Mouse (Mus musculus) cerebellum, adult 2 months (tissue): ENCODE data around the gene Duoxa1. TPM values are rescaled to one million over a fixed set of nuclear protein-coding genes. Genes with fewer than 3 reads are reported as not detected.

Experiments
- DNase-seq, 2 experiments: peaks; one replicate each; pipeline ENCODE4 v3.0.0; 2021
- H3K27ac ChIP-seq: fragments of 200-500 bp; 2 replicates; pipeline ENCODE4 v1.5.1; 2012; ENCODE audit warnings: low read length, control low read depth, inconsistent platforms; ENCODE audit not compliant: insufficient read depth
- H3K27me3 ChIP-seq: fragments of 200-500 bp; 2 replicates; pipeline ENCODE4 v1.6.1; 2012; ENCODE audit warnings: inconsistent platforms, mild to moderate bottlenecking, low read length, moderate library complexity; ENCODE audit not compliant: control insufficient read depth, insufficient read depth
- H3K4me1 ChIP-seq: fragments of 200-500 bp; 2 replicates; pipeline ENCODE4 v1.6.1; 2011; ENCODE audit warnings: low read length; ENCODE audit not compliant: control insufficient read depth, insufficient read depth
- H3K4me3 ChIP-seq: fragments of 200-500 bp; replicated peaks from 2 replicates; pipeline ENCODE3; 2011; ENCODE audit warnings: mild to moderate bottlenecking, low read depth, low read length, control low read depth; ENCODE audit not compliant: insufficient read depth
- CTCF ChIP-seq: fragments of 200-500 bp; IDR thresholded peaks from 2 replicates; pipeline ENCODE4 v1.5.1; 2011; ENCODE audit warnings: low read depth, mild to moderate bottlenecking, control low read depth, low read length, moderate library complexity, borderline replicate concordance; ENCODE audit not compliant: insufficient read depth
- POLR2A ChIP-seq: fragments of 200-500 bp; IDR thresholded peaks from 2 replicates; pipeline ENCODE4 v1.6.1; 2011; ENCODE audit warnings: low read length, control low read depth, borderline replicate concordance; ENCODE audit not compliant: insufficient read depth
- whole genome bisulfite sequencing: fragments of 180-500 bp; shearing (Covaris S2); methylation state at CpG from one replicate; pipeline ENCODE4 v1.1.7; 2018; 5-methylcytosine and 5-hydroxymethylcytosine counted together
- polyA plus RNA-seq: library from polyadenylated mRNA; depleted of rRNA; stranded (reverse); fragments of >200 nt; gene quantifications from 2 replicates; pipeline ENCODE4 v1.2.3, GENCODE M21; 2012

Gene Duoxa1
- polyA plus RNA-seq, 1 experiment = not detected

- H3K4me3 ChIP-seq = no peak overlapping the region
- 58% methylated on average over 14 of the region's 14 CpGs for WGBS
- H3K4me1 ChIP-seq = peaks cover 17% of the 10 kb centered on the region
- no peaks in the 10 kb centered on the region; the same call in 1 of the 2 replicates for H3K27me3 ChIP-seq
- no peak for DNase-seq
- no peak overlapping the region for H3K27ac ChIP-seq
- no peak for TF ChIP-seq POLR2A
- TF ChIP-seq CTCF = no peak
Measured at GRCm38 (mm10) chr2:122299911-122300655, 13.4 kb downstream of the Duoxa1 start.

GRCm38 (mm10) chr2:122298596-122299490 is 14.7 kb downstream of the Duoxa1 start, which contains the start of gene Duoxa2:
TSS of gene Duoxa2 (plus strand) at chr2:122298900.
- peak in 1 of 2 experiments; percentile 19 for DNase-seq
- peaks cover 17% of the 10 kb centered on the region for H3K4me1 ChIP-seq
- WGBS = 2% methylated on average over 43 of the region's 43 CpGs
- H3K27ac ChIP-seq = no peak within 1 kb of the TSS
- TF ChIP-seq CTCF (no peak), POLR2A (no peak)
- H3K27me3 ChIP-seq = no peaks in the 10 kb centered on the region; the same call in 1 of the 2 replicates
- peak within 1 kb of the TSS; percentile 34 for H3K4me3 ChIP-seq

- H3K4me1 ChIP-seq = peaks cover 17% of the 10 kb centered on the region
- H3K27ac ChIP-seq = no peak within 1 kb of the TSS
- DNase-seq = no peak
- no peaks in the 10 kb centered on the region; the same call in 1 of the 2 replicates for H3K27me3 ChIP-seq
- TF ChIP-seq POLR2A = no peak
- TF ChIP-seq CTCF = no peak
- 3% methylated on average over 13 of the region's 13 CpGs for WGBS
- H3K4me3 ChIP-seq = peak within 1 kb of the TSS; percentile 34
Measured at GRCm38 (mm10) chr2:122298096-122298499, 15.4 kb downstream of the Duoxa1 start, which contains the start of gene Duox2. TSS of gene Duox2 (minus strand) at chr2:122298449.

- TF ChIP-seq POLR2A = no peak
- no peak for TF ChIP-seq CTCF
- Histone ChIP-seq H3K4me3 (no peak overlapping the region), H3K27me3 (no peaks in the 10 kb centered on the region; the same call in 1 of the 2 replicates), H3K27ac (no peak overlapping the region), H3K4me1 (peaks cover 17% of the 10 kb centered on the region)
- 2% methylated on average over 35 of the region's 35 CpGs for WGBS
- DNase-seq = no peak
Measured at GRCm38 (mm10) chr2:122297271-122298095, 16.0 kb downstream of the Duoxa1 start.

GRCm38 (mm10) chr2:122294916-122295315 is 18.6 kb downstream of the Duoxa1 start:
- Histone ChIP-seq H3K4me3 (no peak overlapping the region), H3K27ac (no peak overlapping the region), H3K27me3 (no peaks in the 10 kb centered on the region; the same call in 1 of the 2 replicates), H3K4me1 (peaks cover 10% of the 10 kb centered on the region)
- TF ChIP-seq CTCF (no peak), POLR2A (no peak)
- DNase-seq = no peak
- 18% methylated on average over 7 of the region's 7 CpGs for WGBS

- no peak overlapping the region for H3K4me3 ChIP-seq
- TF ChIP-seq POLR2A = no peak
- no peak for TF ChIP-seq CTCF
- DNase-seq = no peak
Measured at GRCm38 (mm10) chr2:122286137-122286536, 27.4 kb downstream of the Duoxa1 start.

GRCm38 (mm10) chr2:122284091-122284490 is 29.4 kb downstream of the Duoxa1 start:
- no peaks in the 10 kb centered on the region; the same call in 1 of the 2 replicates for H3K27me3 ChIP-seq
- 83% methylated on average over 9 of the region's 9 CpGs for WGBS
- no peak for TF ChIP-seq CTCF
- TF ChIP-seq POLR2A = no peak

More at GRCm38 (mm10) chr2:122286137-122286536, 27.4 kb downstream of the Duoxa1 start:
- Histone ChIP-seq H3K27me3 (no peaks in the 10 kb centered on the region; the same call in 1 of the 2 replicates), H3K4me1 (no peaks in the 10 kb centered on the region), H3K27ac (no peak overlapping the region)
- 22% methylated on average over 7 of the region's 7 CpGs for WGBS

More at GRCm38 (mm10) chr2:122284091-122284490, 29.4 kb downstream of the Duoxa1 start:
- H3K4me1 ChIP-seq = no peaks in the 10 kb centered on the region
- no peak overlapping the region for H3K27ac ChIP-seq
- no peak for DNase-seq
- H3K4me3 ChIP-seq = no peak overlapping the region
